Mouse (Mus musculus): ENCODE measurements around the gene Ibsp. TPM values are rescaled to one million over a fixed set of nuclear protein-coding genes. Genes with fewer than 3 reads are reported as not detected.

The Ibsp gene
- 0.42 and 6.6 TPM in 2 replicates for polyA plus RNA-seq (2015; fragmentation: Nextera tagmentation; extraction: Ambion mirVana)

GRCm38 (mm10) chr5:104298994-104299393, at the start of gene Ibsp:
Gene Ibsp, plus strand, starts transcription at chr5:104299171.

GRCm38 (mm10) chr5:104325029-104325428, 26.1 kb downstream of the Ibsp start, which contains the start of gene Mepe:
Gene Mepe, plus strand, starts transcription at chr5:104325329.

Small RNA genes within 50 kb of the gene (microRNA-seq; reads per million reads assigned to microRNA genes)
- gene Gm23616: 0 reads per million in 2 experiments

Other genes with a start within 250 kb of the Ibsp start
- gene Gm17660, start 221.6 kb upstream of the Ibsp start, polyA plus RNA-seq (2015; fragmentation: Nextera tagmentation; extraction: Ambion mirVana): not detected in 2 replicates
- gene Sparcl1, start 185.4 kb upstream of the Ibsp start, polyA plus RNA-seq (2015; fragmentation: Nextera tagmentation; extraction: Ambion mirVana): 140 and 141 TPM in 2 replicates
- gene Dspp, start 128.5 kb upstream of the Ibsp start, polyA plus RNA-seq (2015; fragmentation: Nextera tagmentation; extraction: Ambion mirVana): not detected in 2 replicates
- gene Dmp1, start 96.6 kb upstream of the Ibsp start, polyA plus RNA-seq (2015; fragmentation: Nextera tagmentation; extraction: Ambion mirVana): 0.74 and 0.99 TPM in 2 replicates
- not detected in 2 replicates for gene Mepe, start 26.2 kb downstream of the Ibsp start, polyA plus RNA-seq (2015; fragmentation: Nextera tagmentation; extraction: Ambion mirVana)
- gene Spp1, start 135.9 kb downstream of the Ibsp start, polyA plus RNA-seq (2015; fragmentation: Nextera tagmentation; extraction: Ambion mirVana): 3.2 and 10.0 TPM in 2 replicates
- 7.2 and 7.5 TPM in 2 replicates for gene Pkd2, start 160.3 kb downstream of the Ibsp start, polyA plus RNA-seq (2015; fragmentation: Nextera tagmentation; extraction: Ambion mirVana)
- gene BC005561, start 209.2 kb downstream of the Ibsp start, polyA plus RNA-seq (2015; fragmentation: Nextera tagmentation; extraction: Ambion mirVana): 5.2 and 6.0 TPM in 2 replicates

Data from skeletal muscle tissue, postnatal 0 days (tissue).